Mouse (Mus musculus): ENCODE data around the gene Nfib. TPM values are rescaled to one million over a fixed set of nuclear protein-coding genes. Genes with fewer than 3 reads are reported as not detected.
A peak's percentile ranks its signal among the peaks of the same experiment; 100 is the strongest.

Gene Nfib
- polyA plus RNA-seq, 1 experiment from 2014 or later, result 58.4 TPM

DNA sequence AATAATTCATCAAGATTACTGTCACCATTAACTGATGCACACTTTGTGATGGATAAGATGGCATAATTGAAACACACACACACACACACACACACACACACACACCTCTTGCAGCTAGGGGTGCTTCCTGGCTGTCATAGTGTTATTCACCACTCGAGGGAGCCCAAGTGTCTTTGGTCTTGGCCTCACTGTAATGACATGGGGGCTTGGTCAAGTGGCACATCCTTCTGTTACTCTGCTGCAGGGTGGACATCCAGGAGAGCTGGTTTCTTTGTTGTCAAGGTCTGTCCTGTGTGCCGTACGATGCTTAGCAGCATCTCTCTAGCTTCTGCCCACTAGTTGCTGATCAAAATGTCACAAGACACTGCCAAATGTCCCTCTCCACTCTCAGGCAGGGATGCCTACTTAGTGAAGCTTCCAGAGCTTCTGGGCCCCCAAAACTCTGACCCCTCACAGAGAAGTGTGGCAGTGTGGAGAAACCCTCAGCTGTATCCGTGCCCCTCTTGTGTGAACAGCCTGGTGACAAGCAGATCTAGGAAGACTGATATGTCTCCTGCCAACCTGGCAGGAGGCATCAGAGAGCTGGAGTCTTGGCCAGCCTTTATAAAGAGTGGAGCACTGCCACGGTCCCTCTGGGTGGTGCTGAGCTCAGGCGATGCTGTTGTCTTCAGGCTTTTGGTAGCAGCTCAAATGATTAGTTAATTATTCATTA lies 62.4 kb downstream of the Nfib start:
- Histone ChIP-seq H3K36me3 (no peaks in the 10 kb centered on the region), H3K4me3 (replicated peaks) (no peak overlapping the region), H3K27ac (no peak overlapping the region), H3K4me2 (replicated peaks) (no peak overlapping the region), H3K9ac (replicated peaks) (no peak overlapping the region), H3K9me3 (no peaks in the 10 kb centered on the region), H3K4me1 (replicated peaks) (peaks cover 8% of the 10 kb centered on the region; the same call in 1 of the 2 replicates), H3K27me3 (no peaks in the 10 kb centered on the region)
- ATAC-seq, result peak; percentile 87
- WGBS, result 57% methylated on average over 6 of the region's 6 CpGs

GRCm38 (mm10) chr4:82641066-82641680 lies 64.4 kb downstream of the Nfib start:
- H3K9me3 ChIP-seq, result no peaks in the 10 kb centered on the region

DNA sequence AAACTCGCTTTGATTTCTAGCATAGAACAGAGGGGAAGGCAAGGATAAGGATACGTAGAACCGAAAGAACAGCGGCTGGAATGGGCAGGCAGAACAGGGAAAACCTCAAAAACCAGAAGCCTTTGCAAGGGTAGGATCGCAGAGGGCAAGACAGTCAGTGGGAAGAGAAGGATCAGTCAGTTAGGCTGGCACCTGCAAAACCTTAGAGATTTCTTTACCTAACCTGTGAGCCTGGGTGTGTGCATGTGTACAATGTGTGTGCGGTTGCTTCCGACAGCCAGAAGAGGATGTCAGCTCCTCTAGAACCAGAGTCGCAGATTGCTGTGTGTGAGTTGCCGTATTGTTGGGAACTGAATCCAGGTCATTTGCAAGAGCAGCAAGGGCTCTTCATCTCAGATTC lies 67.3 kb downstream of the Nfib start:
- no peak overlapping the region for H3K4me2 ChIP-seq (replicated peaks)
- ATAC-seq, result no peak
- H3K27me3 ChIP-seq, result no peaks in the 10 kb centered on the region
- no peak overlapping the region for H3K9ac ChIP-seq (replicated peaks)
- 90% methylated on average over 9 of the region's 9 CpGs for WGBS
- peaks cover 3% of the 10 kb centered on the region; the same call in 1 of the 2 replicates for H3K4me1 ChIP-seq (replicated peaks)
- no peaks in the 10 kb centered on the region for H3K9me3 ChIP-seq
- H3K27ac ChIP-seq, result no peak overlapping the region
- no peak overlapping the region for H3K4me3 ChIP-seq (replicated peaks)
- H3K36me3 ChIP-seq, result no peaks in the 10 kb centered on the region

More at GRCm38 (mm10) chr4:82641066-82641680, 64.4 kb downstream of the Nfib start:
- Histone ChIP-seq H3K36me3 (no peaks in the 10 kb centered on the region), H3K4me2 (replicated peaks) (no peak overlapping the region), H3K4me3 (replicated peaks) (no peak overlapping the region), H3K27me3 (no peaks in the 10 kb centered on the region), H3K9ac (replicated peaks) (no peak overlapping the region), H3K4me1 (replicated peaks) (peaks cover 8% of the 10 kb centered on the region; the same call in 1 of the 2 replicates), H3K27ac (no peak overlapping the region)
- WGBS, result 91% methylated on average over 5 of the region's 5 CpGs
- ATAC-seq, result no peak

DNA sequence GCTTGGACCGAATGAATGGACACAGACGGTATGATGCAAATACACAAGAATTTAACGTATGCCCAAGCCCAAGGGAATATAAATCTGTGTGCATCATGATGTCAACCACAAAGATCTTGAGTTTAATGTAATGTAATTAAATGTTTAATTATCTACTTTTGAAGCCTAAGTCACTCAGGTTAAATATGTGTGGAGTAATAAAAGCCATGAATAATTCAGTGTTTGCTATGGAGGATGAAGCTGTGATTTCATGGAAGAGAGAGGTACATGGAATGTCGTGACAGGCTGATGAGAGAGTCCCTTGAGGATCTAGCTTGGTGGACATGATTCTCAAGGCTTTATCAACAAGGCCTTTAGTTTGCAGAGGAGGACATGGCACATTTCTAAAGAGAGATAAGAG lies 67.9 kb downstream of the Nfib start:
- no peaks in the 10 kb centered on the region; the same call in 1 of the 2 replicates for H3K4me1 ChIP-seq (replicated peaks)
- H3K4me3 ChIP-seq (replicated peaks), result no peak overlapping the region
- WGBS, result 67% methylated on average over 4 of the region's 4 CpGs
- H3K4me2 ChIP-seq (replicated peaks), result no peak overlapping the region
- ATAC-seq, result no peak
- H3K36me3 ChIP-seq, result no peaks in the 10 kb centered on the region
- H3K27me3 ChIP-seq, result no peaks in the 10 kb centered on the region
- no peak overlapping the region for H3K9ac ChIP-seq (replicated peaks)
- H3K9me3 ChIP-seq, result no peaks in the 10 kb centered on the region
- no peak overlapping the region for H3K27ac ChIP-seq

DNA sequence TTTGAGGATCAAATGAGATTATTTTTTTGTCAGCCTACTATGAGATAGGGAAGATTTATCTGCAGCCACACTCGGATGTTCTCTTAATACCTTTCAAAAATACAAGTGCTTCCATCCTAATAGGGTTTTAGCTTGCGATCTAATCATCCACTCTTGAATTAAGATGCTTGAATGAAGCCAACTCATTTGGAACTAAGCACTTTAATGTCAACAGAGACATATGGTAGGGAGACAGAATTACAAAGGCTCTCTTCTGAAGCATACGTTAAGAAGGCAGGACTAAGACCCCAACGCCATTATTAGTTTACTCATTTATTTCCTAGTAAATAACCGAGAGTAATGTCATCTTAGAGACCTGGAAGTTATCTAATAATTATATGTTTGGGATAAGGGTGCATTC lies 68.9 kb downstream of the Nfib start:
- H3K9me3 ChIP-seq, result no peaks in the 10 kb centered on the region
- no peak overlapping the region for H3K9ac ChIP-seq (replicated peaks)
- H3K27me3 ChIP-seq, result no peaks in the 10 kb centered on the region
- no peak overlapping the region for H3K4me3 ChIP-seq (replicated peaks)
- no peak for ATAC-seq
- H3K4me2 ChIP-seq (replicated peaks), result no peak overlapping the region
- WGBS, result 23% methylated on average over 5 of the region's 5 CpGs
- no peak overlapping the region for H3K27ac ChIP-seq
- H3K4me1 ChIP-seq (replicated peaks), result no peaks in the 10 kb centered on the region
- H3K36me3 ChIP-seq, result no peaks in the 10 kb centered on the region

GRCm38 (mm10) chr4:82635881-82636280 lies 69.7 kb downstream of the Nfib start:
- Histone ChIP-seq H3K9me3 (no peaks in the 10 kb centered on the region), H3K9ac (replicated peaks) (no peak overlapping the region), H3K4me3 (replicated peaks) (no peak overlapping the region), H3K27ac (no peak overlapping the region), H3K36me3 (no peaks in the 10 kb centered on the region), H3K27me3 (no peaks in the 10 kb centered on the region), H3K4me1 (replicated peaks) (no peaks in the 10 kb centered on the region), H3K4me2 (replicated peaks) (no peak overlapping the region)
- ATAC-seq, result no peak
- 56% methylated on average over 5 of the region's 5 CpGs for WGBS

DNA sequence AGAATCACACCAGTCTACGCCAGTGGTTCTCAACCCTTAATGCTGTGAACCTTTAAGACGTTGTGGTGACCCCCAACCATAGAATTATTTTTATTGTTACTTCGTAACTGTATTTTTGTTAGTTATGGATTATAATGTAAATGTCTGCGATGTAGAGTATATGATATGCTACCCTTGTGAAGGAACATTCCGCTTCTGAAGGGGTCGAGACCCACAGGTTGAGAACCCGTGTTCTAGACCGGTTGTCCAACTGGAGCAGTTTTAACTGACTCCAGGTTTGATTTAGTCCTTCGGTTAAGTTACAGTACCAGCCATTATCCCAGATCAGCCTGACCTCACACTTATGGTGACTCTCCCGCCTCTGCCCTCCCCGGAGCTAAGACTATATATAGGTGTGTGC lies 70.4 kb downstream of the Nfib start:
- Histone ChIP-seq H3K9ac (replicated peaks) (no peak overlapping the region), H3K4me3 (replicated peaks) (no peak overlapping the region), H3K9me3 (no peaks in the 10 kb centered on the region), H3K27ac (no peak overlapping the region), H3K4me1 (replicated peaks) (no peaks in the 10 kb centered on the region), H3K36me3 (no peaks in the 10 kb centered on the region), H3K27me3 (no peaks in the 10 kb centered on the region), H3K4me2 (replicated peaks) (no peak overlapping the region)
- no peak for ATAC-seq
- WGBS, result 95% methylated on average over 11 of the region's 11 CpGs

DNA sequence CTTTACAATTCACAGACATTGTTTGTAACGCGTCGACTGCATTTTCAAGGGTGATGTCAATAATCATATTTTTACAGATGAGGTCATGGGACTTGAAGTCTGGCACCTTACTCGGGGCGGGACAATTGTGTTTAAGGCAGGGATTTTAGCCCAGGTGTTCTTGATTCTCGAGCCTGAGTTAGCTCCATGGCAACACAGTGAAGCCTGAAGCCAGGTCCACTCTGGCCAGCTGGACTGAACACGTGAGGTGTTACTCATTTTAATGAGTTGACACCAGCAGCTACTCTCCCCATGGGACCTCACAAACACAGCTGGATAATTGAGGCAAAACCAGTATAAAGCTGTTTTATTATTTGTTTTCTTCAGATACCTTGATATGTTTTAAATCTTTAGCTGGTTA lies 71.2 kb downstream of the Nfib start:
- Histone ChIP-seq H3K4me2 (replicated peaks) (no peak overlapping the region), H3K27ac (no peak overlapping the region), H3K9ac (replicated peaks) (no peak overlapping the region), H3K4me1 (replicated peaks) (no peaks in the 10 kb centered on the region), H3K4me3 (replicated peaks) (no peak overlapping the region), H3K9me3 (no peaks in the 10 kb centered on the region), H3K27me3 (no peaks in the 10 kb centered on the region), H3K36me3 (no peaks in the 10 kb centered on the region)
- 84% methylated on average over 7 of the region's 7 CpGs for WGBS
- no peak for ATAC-seq

DNA sequence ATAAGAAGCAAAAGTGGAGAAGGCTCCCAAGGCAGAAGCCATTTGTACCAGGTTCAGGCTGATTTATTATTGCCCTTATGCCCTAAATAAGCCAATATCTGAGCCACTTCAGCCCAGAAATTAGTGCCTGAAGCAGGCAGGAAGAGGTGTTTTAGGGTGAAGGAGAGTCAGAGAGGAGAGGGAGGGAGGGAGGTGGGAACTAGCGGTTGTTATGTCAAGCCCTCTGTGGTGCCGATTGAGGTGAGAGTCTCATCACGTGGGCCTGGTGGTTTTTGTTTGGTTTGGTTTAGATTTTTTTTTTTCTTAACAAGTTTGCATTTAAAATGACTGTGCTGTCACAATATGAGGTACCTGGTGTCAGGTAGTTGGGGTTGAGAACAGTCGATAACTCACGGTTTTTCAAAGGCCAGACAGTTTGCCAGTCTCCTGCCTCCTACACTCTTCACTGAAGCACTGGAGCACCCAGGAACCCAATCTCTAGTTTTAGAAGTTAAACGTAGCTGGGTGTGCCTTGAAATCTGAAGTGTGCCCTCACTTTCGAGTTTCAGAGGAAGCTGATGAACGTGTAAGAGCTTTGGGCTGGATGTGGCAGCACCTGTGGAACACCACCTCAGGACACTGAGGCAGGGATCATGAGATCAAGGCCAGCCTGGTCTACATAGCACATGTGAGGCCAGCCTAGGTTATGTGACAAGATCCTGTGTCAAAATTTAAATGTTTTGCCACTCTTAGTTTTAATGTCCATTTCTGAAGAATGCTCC lies 81.1 kb downstream of the Nfib start:
- peak overlapping the region; percentile 70; the same call in 1 of the 2 replicates for H3K27ac ChIP-seq
- no peak for ATAC-seq
- WGBS, result 84% methylated on average over 8 of the region's 8 CpGs

DNA sequence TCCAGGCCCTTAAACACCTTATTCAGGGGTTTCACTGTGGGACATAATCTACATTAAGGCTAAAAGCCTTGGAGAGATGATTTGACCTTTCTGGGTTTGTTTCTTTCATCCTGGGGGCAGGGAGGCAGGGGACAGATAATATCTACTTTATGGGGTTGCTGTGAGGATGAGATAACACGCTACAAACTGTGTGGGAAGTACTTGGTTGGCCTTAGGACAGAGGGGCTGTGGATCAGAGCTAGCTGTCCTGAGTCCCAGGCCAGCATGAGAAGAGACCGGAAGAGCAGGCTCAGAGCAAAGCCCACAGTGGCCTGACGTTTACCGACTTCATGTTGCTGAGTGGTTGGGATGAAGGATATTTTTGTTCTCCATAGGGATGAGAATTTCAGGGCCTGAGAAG lies 81.7 kb downstream of the Nfib start:
- no peak overlapping the region for H3K4me3 ChIP-seq (replicated peaks)
- no peaks in the 10 kb centered on the region for H3K36me3 ChIP-seq
- WGBS, result 83% methylated on average over 4 of the region's 4 CpGs
- H3K9ac ChIP-seq (replicated peaks), result no peak overlapping the region
- peaks cover 23% of the 10 kb centered on the region for H3K4me1 ChIP-seq (replicated peaks)
- no peaks in the 10 kb centered on the region for H3K27me3 ChIP-seq
- H3K27ac ChIP-seq, result peak overlapping the region; percentile 70
- H3K9me3 ChIP-seq, result no peaks in the 10 kb centered on the region
- no peak for ATAC-seq
- no peak overlapping the region for H3K4me2 ChIP-seq (replicated peaks)

More for the DNA sequence above, 81.1 kb downstream of the Nfib start:
- H3K27me3 ChIP-seq, result no peaks in the 10 kb centered on the region
- peaks cover 22% of the 10 kb centered on the region for H3K4me1 ChIP-seq (replicated peaks)
- no peaks in the 10 kb centered on the region for H3K36me3 ChIP-seq
- no peak overlapping the region for H3K4me2 ChIP-seq (replicated peaks)
- no peak overlapping the region for H3K9ac ChIP-seq (replicated peaks)
- no peak overlapping the region for H3K4me3 ChIP-seq (replicated peaks)
- no peaks in the 10 kb centered on the region for H3K9me3 ChIP-seq

DNA sequence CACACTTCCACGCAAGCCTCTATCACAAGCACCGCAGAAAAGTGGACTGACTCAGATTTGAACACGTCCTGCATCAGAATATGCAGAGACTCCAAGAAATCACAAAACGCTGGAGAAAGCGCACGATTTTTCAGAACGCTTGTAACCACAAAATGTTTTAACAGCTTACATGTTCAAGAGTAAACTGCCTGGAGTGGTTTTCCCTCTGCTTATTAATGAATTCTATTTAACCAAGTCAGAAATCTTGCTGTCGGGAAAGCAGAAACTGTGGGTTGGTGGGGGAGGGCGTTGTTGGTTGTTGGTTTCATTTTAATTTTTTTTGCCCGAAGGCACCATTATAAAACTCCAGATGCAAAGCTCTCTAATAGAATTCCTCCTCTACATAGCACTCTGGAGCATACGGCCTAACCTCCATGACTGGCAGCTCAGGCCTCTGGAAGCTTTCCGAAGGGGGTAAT lies 82.4 kb downstream of the Nfib start:
- H3K9ac ChIP-seq (replicated peaks), result no peak overlapping the region
- no peak; the same call in 1 of the 2 replicates for ATAC-seq

DNA sequence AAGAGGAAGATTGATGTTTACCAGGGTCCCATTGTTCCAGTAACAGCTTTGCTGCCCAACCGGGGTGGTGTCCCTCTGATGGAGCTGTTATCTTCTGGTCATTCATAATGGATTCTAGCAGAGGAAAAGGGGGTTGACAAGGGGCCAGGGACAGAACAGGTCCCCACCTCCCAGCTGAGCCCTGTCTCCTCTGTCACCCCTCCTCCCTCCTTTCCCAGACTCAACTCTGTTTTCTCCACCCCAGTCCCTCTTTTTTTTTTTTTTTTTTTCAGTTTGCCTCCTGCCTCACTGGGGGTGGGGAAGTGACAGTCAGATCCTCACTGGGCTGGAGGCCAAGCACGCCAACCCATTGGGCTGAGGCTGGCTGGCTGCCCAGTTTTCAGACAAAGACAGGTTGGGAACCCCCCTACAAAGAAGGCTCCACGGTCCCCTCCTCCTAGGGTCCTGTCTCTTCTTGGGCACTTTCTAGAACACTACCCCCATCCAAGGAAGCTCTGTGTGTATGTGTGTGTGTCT lies 83.2 kb downstream of the Nfib start:
- no peaks in the 10 kb centered on the region for H3K36me3 ChIP-seq
- H3K27me3 ChIP-seq, result no peaks in the 10 kb centered on the region
- peak overlapping the region; percentile 70 for H3K27ac ChIP-seq
- H3K4me1 ChIP-seq (replicated peaks), result peaks cover 33% of the 10 kb centered on the region
- no peak overlapping the region for H3K4me2 ChIP-seq (replicated peaks)
- ATAC-seq, result peak; percentile 91
- 17% methylated on average over 3 of the region's 3 CpGs for WGBS
- no peak overlapping the region for H3K4me3 ChIP-seq (replicated peaks)
- no peaks in the 10 kb centered on the region for H3K9me3 ChIP-seq
- no peak overlapping the region for H3K9ac ChIP-seq (replicated peaks)

More for the DNA sequence above, 82.4 kb downstream of the Nfib start:
- Histone ChIP-seq H3K4me2 (replicated peaks) (no peak overlapping the region), H3K36me3 (no peaks in the 10 kb centered on the region), H3K4me3 (replicated peaks) (no peak overlapping the region), H3K4me1 (replicated peaks) (peaks cover 30% of the 10 kb centered on the region), H3K27me3 (no peaks in the 10 kb centered on the region), H3K27ac (peak overlapping the region; percentile 70), H3K9me3 (no peaks in the 10 kb centered on the region)
- WGBS, result 69% methylated on average over 12 of the region's 12 CpGs
